Mouse (Mus musculus): Measurements from ENCODE around the gene Cpn1.

DNA sequence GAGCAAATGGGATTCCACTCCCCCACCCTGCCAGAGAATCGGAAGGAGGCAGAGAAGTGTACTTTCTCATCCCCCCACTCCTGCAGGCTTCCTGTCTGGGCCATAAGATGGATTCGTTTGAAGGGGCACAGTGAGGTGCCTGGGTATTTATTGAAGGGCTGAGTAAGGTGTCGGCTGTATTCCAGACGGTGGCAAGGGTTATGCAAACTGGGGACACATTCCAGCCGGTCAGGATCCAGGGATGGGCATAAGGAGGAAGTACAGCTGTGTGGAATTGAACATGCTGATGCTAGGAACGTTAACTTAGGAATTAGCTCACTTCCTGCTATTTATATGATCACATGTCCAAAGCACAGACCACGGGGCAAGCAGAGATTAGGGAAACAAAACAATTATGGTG lies 56.0 kb downstream of the Cpn1 start:
- TF ChIP-seq EP300 (IDR thresholded peaks at IDR 0.05; ENCODE audit: low read depth) (no peak), CTCF (IDR thresholded peaks at IDR 0.05; ENCODE audit: low read depth) (no peak)

Data from heart, postnatal 0 days (tissue).